Mouse (Mus musculus) limb, embryonic 13.5 days (tissue): Measurements from ENCODE around the gene Stum. TPM values are rescaled to one million over a fixed set of nuclear protein-coding genes. Genes with fewer than 3 reads are reported as not detected.

Source experiments
- ATAC-seq: fragments of 200-750 bp; cut with Nextera tagmentation; 2 replicates; pipeline ENCODE4 v1.8.0; 2017; ENCODE audit warnings: low read depth, moderate number of reproducible peaks, moderate TSS enrichment; ENCODE audit not compliant: low FRiP score
- H3K27ac ChIP-seq: fragments of 300-500 bp; sonication (generic); 2 replicates; pipeline ENCODE4 v1.5.1; 2015; ENCODE audit warnings: inconsistent platforms, mild to moderate bottlenecking, moderate library complexity
- H3K27me3 ChIP-seq: fragments of 300-500 bp; sonication (generic); 2 replicates; pipeline ENCODE4 v1.6.1; 2015; ENCODE audit warnings: mild to moderate bottlenecking, inconsistent platforms
- H3K36me3 ChIP-seq: fragments of 300-500 bp; sonication (generic); 2 replicates; pipeline ENCODE4 v1.6.1; 2015; ENCODE audit warnings: inconsistent platforms, mild to moderate bottlenecking, moderate library complexity
- H3K4me1 ChIP-seq: fragments of 300-500 bp; sonication (generic); 2 replicates; pipeline ENCODE4 v1.6.1; 2015; ENCODE audit warnings: inconsistent platforms
- H3K4me2 ChIP-seq: fragments of 300-500 bp; sonication (generic); replicated peaks from 2 replicates; pipeline ENCODE4 v1.6.1; 2015; ENCODE audit warnings: inconsistent platforms, mild to moderate bottlenecking, moderate library complexity
- H3K4me3 ChIP-seq: fragments of 300-500 bp; sonication (generic); 2 replicates; pipeline ENCODE4 v1.5.1; 2015; ENCODE audit warnings: moderate library complexity, mild to moderate bottlenecking, inconsistent platforms
- H3K9ac ChIP-seq: fragments of 300-500 bp; sonication (generic); 2 replicates; pipeline ENCODE4 v1.6.1; 2015; ENCODE audit warnings: mild to moderate bottlenecking, inconsistent platforms
- H3K9me3 ChIP-seq: fragments of 300-500 bp; sonication (generic); 2 replicates; pipeline ENCODE4 v1.6.1; 2016; ENCODE audit warnings: inconsistent platforms
- WGBS: fragments of 180-500 bp; shearing (Covaris S2); methylation state at CpG from one replicate; pipeline ENCODE4 v1.1.7; 2015; 5-methylcytosine and 5-hydroxymethylcytosine counted together
- polyA plus RNA-seq: library from polyadenylated mRNA; unstranded; fragments of >200 nt; fragmentation: Nextera tagmentation; extraction: Ambion mirVana; gene quantifications from 2 replicates; pipeline ENCODE4 v1.2.1, GENCODE M21; 2015

The Stum gene
- polyA plus RNA-seq, 1 experiment from 2014 or later: 4.6 TPM

GRCm38 (mm10) chr1:180426405-180426804, 56.9 kb downstream of the Stum start:
- no peak overlapping the region for H3K4me3 ChIP-seq
- H3K36me3 ChIP-seq: peaks cover 30% of the 10 kb centered on the region
- 74% methylated on average over 6 of the region's 6 CpGs for WGBS
- H3K4me2 ChIP-seq: no peak overlapping the region
- H3K9ac ChIP-seq: no peak overlapping the region
- H3K27me3 ChIP-seq: no peaks in the 10 kb centered on the region
- peaks cover 31% of the 10 kb centered on the region for H3K4me1 ChIP-seq
- no peak for ATAC-seq
- no peaks in the 10 kb centered on the region for H3K9me3 ChIP-seq
- H3K27ac ChIP-seq: no peak overlapping the region

DNA sequence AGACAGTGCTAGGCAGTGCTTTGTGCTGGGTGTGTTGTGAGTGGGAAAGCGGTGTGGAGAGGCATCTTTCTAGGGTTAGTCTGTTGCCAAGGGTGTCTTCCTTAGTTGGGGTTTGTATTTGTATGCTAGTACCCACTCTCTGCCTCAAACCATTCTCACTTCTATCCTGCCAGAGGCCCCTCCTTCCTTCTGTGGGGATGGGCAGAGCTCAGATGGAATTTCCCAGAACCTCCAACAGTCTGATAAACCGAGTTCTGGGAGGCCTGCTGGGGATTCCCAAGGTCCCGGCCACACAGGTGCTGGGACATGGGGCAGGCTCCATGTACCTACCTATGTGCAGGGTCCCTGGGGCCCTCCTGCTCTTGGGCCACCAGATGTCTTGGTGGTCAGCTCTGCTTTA, 59.4 kb downstream of the Stum start:
- Histone ChIP-seq H3K9ac (no peak overlapping the region), H3K27ac (no peak overlapping the region), H3K4me3 (no peak overlapping the region), H3K9me3 (no peaks in the 10 kb centered on the region), H3K4me2 (no peak overlapping the region), H3K4me1 (peaks cover 30% of the 10 kb centered on the region), H3K36me3 (peaks cover 47% of the 10 kb centered on the region), H3K27me3 (no peaks in the 10 kb centered on the region)
- WGBS: 69% methylated on average over 3 of the region's 3 CpGs
- ATAC-seq: no peak

DNA sequence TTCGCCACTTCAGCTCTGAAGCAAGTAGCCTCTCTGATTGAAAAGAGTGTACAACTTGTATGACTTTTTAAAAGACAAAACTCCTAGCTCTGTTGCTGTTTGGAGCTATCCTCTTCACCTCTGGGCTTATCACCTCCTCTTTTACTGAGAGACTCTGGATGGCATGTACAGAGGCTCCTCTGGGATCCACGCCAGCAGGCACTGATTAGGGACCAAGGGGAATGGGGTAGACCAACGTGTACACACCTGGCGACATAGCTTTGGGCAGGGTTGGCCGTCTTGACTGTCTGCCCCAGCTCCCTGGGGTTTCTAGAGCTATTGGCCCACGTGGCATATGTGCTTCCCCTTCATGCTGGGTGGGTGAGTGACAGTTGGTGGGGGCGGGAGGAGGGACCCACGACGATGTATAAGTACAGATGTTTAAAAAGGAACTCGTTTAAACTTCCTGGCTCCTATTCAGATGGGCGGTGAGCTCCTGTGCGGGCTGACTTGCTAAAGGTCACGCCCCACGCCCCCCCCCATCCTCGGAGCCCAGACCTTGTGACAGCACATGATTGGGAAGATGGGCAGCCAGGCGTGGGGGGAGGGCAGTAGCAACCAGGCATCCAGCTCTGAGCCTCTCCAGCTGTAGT, 60.2 kb downstream of the Stum start:
- no peak overlapping the region for H3K9ac ChIP-seq
- no peak for ATAC-seq
- no peaks in the 10 kb centered on the region for H3K27me3 ChIP-seq
- 59% methylated on average over 16 of the region's 16 CpGs for WGBS
- peaks cover 25% of the 10 kb centered on the region for H3K4me1 ChIP-seq
- no peak overlapping the region for H3K4me3 ChIP-seq
- H3K9me3 ChIP-seq: no peaks in the 10 kb centered on the region
- H3K27ac ChIP-seq: no peak overlapping the region
- peaks cover 55% of the 10 kb centered on the region for H3K36me3 ChIP-seq
- no peak overlapping the region for H3K4me2 ChIP-seq

DNA sequence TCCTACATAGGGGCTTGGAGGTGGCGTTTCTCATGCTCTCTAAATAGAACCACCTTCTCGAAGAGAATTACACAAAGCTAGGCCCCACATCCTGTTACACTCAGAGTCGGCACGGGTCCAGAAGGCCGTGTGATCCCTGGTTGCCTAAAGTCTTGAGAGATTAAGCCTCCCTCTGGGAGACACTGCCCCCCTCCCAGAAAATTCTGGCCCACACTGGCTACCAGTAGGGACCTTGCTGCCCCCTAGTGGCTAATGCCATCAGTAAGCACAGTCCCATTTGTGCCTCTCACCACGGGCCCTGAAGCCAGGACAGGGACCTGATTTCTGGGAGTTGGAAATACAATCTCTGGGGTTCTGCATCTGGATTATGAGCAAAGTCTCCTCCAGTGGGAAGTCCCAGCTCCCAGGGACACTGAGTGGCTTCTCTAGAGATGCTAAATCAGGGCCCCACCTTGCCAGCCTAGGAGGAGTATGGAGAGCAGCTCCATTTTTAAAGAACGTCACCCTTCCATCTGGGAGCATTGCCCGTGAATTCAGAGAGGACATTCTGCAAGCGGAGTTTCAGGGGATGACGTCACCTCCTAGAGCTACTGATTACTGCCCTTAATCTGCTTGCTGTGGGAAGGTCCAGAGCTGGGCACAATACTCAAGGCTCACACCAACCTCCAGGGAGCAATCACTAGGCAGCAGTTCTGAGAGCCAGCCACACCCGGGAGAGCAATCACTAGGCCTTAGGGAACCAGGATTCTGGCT, 61.1 kb downstream of the Stum start:
- peak; percentile 46; the same call in 1 of the 2 replicates for ATAC-seq
- no peak overlapping the region for H3K4me2 ChIP-seq
- 29% methylated on average over 11 of the region's 11 CpGs for WGBS
- peak overlapping the region; percentile 52; the same call in 1 of the 2 replicates for H3K27ac ChIP-seq
- H3K9me3 ChIP-seq: no peaks in the 10 kb centered on the region
- no peak overlapping the region for H3K9ac ChIP-seq
- H3K4me3 ChIP-seq: no peak overlapping the region
- H3K27me3 ChIP-seq: no peaks in the 10 kb centered on the region
- peaks cover 62% of the 10 kb centered on the region for H3K36me3 ChIP-seq
- H3K4me1 ChIP-seq: peaks cover 16% of the 10 kb centered on the region

DNA sequence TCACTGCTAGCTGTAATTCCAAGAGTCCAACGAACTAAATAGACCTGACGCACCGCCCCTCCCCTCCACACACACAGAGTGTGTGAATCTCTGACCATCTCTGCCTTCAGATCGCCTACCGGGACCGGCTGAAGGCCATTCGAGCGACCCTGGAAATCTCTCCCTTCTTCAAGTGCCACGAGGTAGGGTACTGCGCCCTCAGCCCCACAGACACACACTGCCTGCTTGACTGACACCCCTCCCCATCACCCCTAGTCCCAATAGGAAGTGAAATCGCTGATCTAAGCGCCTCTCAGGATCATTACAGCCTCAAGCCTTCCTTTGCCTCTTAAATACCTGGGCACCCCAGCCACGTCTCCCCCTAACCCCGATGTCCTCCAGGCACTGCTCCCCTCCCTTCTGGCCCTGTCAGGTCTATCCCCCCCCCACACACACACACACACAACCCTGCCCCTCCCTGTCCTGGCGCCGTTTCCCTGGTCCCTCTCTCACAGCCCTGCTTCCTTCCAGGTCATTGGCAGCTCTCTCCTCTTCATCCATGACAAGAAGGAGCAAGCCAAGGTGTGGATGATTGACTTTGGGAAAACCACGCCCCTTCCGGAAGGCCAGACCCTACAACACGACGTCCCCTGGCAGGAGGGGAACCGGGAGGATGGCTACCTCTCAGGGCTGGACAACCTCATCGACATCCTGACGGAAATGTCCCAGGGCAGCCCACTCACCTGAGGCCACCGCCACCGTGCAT, 62.0 kb downstream of the Stum start:
- peaks cover 71% of the 10 kb centered on the region for H3K36me3 ChIP-seq
- no peak overlapping the region for H3K9ac ChIP-seq
- no peak for ATAC-seq
- H3K27ac ChIP-seq: no peak overlapping the region
- H3K4me1 ChIP-seq: peaks cover 16% of the 10 kb centered on the region; the same call in 1 of the 2 replicates
- no peaks in the 10 kb centered on the region for H3K27me3 ChIP-seq
- H3K4me2 ChIP-seq: no peak overlapping the region
- H3K9me3 ChIP-seq: no peaks in the 10 kb centered on the region
- 66% methylated on average over 25 of the region's 25 CpGs for WGBS
- no peak overlapping the region for H3K4me3 ChIP-seq

GRCm38 (mm10) chr1:180420496-180421164, 62.7 kb downstream of the Stum start:
- Histone ChIP-seq H3K9me3 (no peaks in the 10 kb centered on the region), H3K4me2 (no peak overlapping the region), H3K4me1 (peaks cover 16% of the 10 kb centered on the region; the same call in 1 of the 2 replicates), H3K9ac (no peak overlapping the region), H3K36me3 (peaks cover 76% of the 10 kb centered on the region), H3K27me3 (no peaks in the 10 kb centered on the region), H3K27ac (no peak overlapping the region), H3K4me3 (no peak overlapping the region)
- WGBS: 64% methylated on average over 8 of the region's 8 CpGs
- no peak for ATAC-seq

- H3K4me3 ChIP-seq: no peak overlapping the region
- no peaks in the 10 kb centered on the region for H3K27me3 ChIP-seq
- peaks cover 16% of the 10 kb centered on the region; the same call in 1 of the 2 replicates for H3K4me1 ChIP-seq
- no peak overlapping the region for H3K27ac ChIP-seq
- H3K36me3 ChIP-seq: peaks cover 83% of the 10 kb centered on the region
- H3K9me3 ChIP-seq: no peaks in the 10 kb centered on the region
- H3K9ac ChIP-seq: no peak overlapping the region
- WGBS: 93% methylated on average over 2 of the region's 2 CpGs
- H3K4me2 ChIP-seq: no peak overlapping the region
- ATAC-seq: no peak
Observed at GRCm38 (mm10) chr1:180419059-180419458, 64.2 kb downstream of the Stum start.

DNA sequence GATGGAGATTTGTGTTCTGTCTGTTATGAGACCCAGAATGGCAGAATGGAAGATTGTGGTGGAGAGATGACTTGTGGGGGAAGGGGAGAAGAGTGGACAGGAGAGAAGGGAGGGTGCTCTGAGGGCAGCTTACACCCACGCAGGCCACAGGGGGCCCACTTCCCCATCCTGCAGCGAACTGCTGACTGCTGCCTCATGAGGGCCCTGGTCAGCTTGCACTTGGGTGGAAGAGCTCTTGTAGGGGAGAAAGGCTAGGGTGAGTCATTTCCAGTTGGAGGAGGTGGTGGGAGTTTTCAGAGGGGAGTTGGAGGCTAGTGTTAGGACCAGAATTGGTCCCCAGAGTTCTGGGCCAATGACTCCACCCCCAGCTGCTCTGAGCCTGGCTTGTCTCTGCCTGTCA, 66.2 kb downstream of the Stum start:
- Histone ChIP-seq H3K27ac (no peak overlapping the region), H3K4me2 (no peak overlapping the region), H3K27me3 (no peaks in the 10 kb centered on the region), H3K36me3 (peaks cover 84% of the 10 kb centered on the region), H3K9ac (no peak overlapping the region), H3K9me3 (no peaks in the 10 kb centered on the region), H3K4me1 (peaks cover 11% of the 10 kb centered on the region; the same call in 1 of the 2 replicates), H3K4me3 (no peak overlapping the region)
- WGBS: 50% methylated on average over 2 of the region's 2 CpGs
- ATAC-seq: no peak

- 84% methylated on average over 7 of the region's 7 CpGs for WGBS
- no peaks in the 10 kb centered on the region for H3K27me3 ChIP-seq
- no peak for ATAC-seq
Observed at GRCm38 (mm10) chr1:180415836-180416235, 67.5 kb downstream of the Stum start.

DNA sequence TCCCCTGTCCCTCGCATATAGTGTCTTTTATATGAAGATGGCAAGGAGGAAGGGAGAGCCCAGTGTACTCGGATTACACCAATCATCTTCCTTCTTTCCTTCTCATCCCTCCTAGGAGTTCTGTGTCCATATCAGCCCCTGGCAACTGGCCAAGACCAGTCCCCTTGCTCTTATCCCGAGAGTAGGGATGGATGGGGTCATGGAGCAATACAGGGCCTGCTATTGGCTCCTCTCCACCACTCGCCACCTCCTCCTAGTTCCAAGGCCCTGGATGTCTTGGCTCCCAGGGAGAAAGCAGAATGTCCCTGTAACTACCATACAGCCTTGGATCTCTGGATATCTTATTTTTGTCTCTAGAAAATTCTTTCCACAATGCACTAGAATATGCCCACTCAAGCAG, 68.2 kb downstream of the Stum start:
- H3K27ac ChIP-seq: no peak overlapping the region
- H3K9ac ChIP-seq: no peak overlapping the region
- WGBS: 59% methylated on average over 4 of the region's 4 CpGs
- H3K4me1 ChIP-seq: peaks cover 2% of the 10 kb centered on the region; the same call in 1 of the 2 replicates
- no peak overlapping the region for H3K4me2 ChIP-seq
- H3K9me3 ChIP-seq: no peaks in the 10 kb centered on the region
- ATAC-seq: no peak
- no peak overlapping the region for H3K4me3 ChIP-seq
- no peaks in the 10 kb centered on the region for H3K27me3 ChIP-seq
- H3K36me3 ChIP-seq: peaks cover 71% of the 10 kb centered on the region

More at GRCm38 (mm10) chr1:180415836-180416235, 67.5 kb downstream of the Stum start:
- Histone ChIP-seq H3K4me2 (no peak overlapping the region), H3K4me3 (no peak overlapping the region), H3K27ac (no peak overlapping the region), H3K9me3 (no peaks in the 10 kb centered on the region), H3K9ac (no peak overlapping the region), H3K4me1 (no peaks in the 10 kb centered on the region), H3K36me3 (peaks cover 75% of the 10 kb centered on the region)

DNA sequence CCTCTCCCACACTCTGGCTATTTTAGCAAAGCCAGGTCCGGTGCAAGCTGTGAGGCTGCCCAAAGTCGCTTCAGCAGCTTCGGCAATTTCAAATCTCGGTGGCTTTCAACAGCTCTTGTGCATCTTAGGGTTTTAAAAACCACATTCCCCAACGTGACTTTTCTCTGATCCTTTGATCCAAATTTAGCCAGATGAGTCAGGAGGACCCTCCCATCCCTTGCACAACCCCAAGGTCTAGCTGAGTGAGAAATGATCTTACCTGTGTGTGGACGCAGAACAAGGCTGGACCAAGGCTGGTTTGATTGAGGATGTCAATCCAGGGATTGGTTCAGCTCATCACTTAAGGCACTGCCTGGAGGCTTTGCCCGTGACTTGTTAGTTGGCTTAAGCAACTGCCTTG, 73.0 kb downstream of the Stum start:
- peaks cover 29% of the 10 kb centered on the region for H3K36me3 ChIP-seq
- H3K27ac ChIP-seq: no peak overlapping the region
- no peak for ATAC-seq
- H3K4me2 ChIP-seq: no peak overlapping the region
- no peak overlapping the region for H3K9ac ChIP-seq
- no peak overlapping the region for H3K4me3 ChIP-seq
- H3K27me3 ChIP-seq: no peaks in the 10 kb centered on the region
- 70% methylated on average over 7 of the region's 7 CpGs for WGBS
- H3K4me1 ChIP-seq: peaks cover 48% of the 10 kb centered on the region
- no peaks in the 10 kb centered on the region for H3K9me3 ChIP-seq

- Histone ChIP-seq H3K9ac (no peak overlapping the region), H3K36me3 (peaks cover 24% of the 10 kb centered on the region), H3K27ac (no peak overlapping the region; the same call in 1 of the 2 replicates), H3K4me2 (no peak overlapping the region), H3K9me3 (no peaks in the 10 kb centered on the region), H3K4me1 (peaks cover 53% of the 10 kb centered on the region), H3K4me3 (no peak overlapping the region), H3K27me3 (no peaks in the 10 kb centered on the region)
- ATAC-seq: no peak
- WGBS: 64% methylated on average over 5 of the region's 5 CpGs
Observed at GRCm38 (mm10) chr1:180409771-180410170, 73.5 kb downstream of the Stum start.
